Mouse (Mus musculus) heart, postnatal 25 days (tissue): ENCODE measurements around the gene 2700049A03Rik. TPM values are rescaled to one million over a fixed set of nuclear protein-coding genes. Genes with fewer than 3 reads are reported as not detected.

Experiments used
- DNase-seq: peaks from one replicate; pipeline ENCODE4 v3.0.0; 2022; ENCODE audit warnings: low spot score
- intact Hi-C: fragments of 180-260 bp; cut with DNase I; formaldehyde crosslinking; loops from one replicate; pipeline ENCODE4 v1.15.1; 2025
- total RNA-seq, 2 experiments: library from RNA; stranded (reverse); gene quantifications; 2 replicates each; pipeline ENCODE4 v1.2.3; 2021

2700049A03Rik gene
- total RNA-seq, 2 experiments from 2014 or later, result 3.0 to 3.3 TPM

DNA sequence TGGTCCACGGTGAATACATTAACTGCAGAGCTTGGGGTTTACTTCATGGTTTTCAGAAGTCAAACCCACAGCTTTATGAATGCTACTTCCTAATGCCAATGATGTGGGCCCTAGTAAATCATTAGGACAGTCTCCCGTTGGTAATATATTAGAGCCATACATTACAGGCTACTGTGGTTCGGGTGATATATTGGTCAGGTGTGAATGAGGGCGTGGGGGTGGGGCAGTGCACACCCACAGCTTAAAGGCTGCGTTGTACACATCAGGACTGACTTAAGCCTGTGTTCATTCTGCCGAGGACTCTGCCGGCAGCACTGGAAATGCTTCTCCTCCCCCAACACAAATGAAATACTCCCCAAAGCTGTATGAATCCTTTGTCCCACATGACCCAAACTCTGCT lies 118.1 kb downstream of the 2700049A03Rik start:
- DNase-seq, result no peak
- intact Hi-C loops, result no loop called here

DNA sequence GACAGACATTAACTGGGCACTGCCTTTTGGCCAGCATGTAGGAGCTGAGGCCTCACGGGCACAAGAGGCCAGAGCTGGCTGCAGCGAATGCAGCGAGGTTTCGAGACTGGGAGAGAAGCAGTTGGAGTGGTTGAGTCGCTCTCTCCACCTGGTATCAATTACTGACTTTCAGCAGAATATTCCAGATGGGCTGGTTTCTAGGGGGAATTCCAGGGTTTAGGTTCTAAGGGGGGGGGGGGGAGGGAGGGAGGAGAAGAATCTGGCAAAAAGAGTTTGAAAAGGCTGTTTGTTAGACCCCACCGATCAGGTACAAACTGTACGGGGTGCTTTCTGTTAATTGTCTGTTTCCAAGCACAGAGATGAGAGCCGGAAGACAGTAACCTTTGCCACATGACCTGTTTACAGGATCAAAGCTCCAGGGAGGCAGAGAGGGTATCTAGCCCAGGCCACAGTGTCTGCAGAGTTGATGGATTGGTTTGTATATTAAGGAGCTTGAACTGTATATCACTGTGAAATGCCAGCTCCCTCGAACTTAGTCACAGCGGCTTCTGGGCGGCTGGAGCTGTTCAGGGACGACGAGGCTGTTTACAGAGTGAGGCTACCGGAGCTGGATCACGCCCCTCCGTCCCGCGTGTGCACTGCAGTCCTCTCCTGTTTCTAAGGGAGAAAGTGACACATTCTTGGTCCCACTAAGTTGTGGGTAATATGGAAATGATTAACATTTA lies 121.7 kb downstream of the 2700049A03Rik start:
- no peak for DNase-seq
- intact Hi-C loops, result no loop called here

DNA sequence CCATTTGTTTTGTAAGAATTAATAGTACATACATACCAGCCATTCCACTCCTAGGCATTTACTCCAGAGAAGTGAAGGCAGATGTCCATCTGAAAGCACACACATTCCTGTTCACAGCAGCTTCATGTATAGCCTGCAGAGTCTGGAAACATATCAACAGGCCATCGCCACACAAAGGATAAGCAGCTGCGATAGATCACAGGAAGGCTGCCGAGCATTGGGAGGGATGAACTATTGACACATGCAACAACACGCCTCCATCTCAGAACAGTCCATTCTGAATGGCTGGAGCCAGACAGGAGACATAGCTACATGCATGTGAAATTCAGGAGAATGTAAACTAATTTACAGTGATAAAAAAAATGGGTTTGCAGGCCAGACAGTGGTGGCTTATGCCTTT lies 127.6 kb downstream of the 2700049A03Rik start:
- no peak for DNase-seq
- intact Hi-C loops, result no loop called here

DNA sequence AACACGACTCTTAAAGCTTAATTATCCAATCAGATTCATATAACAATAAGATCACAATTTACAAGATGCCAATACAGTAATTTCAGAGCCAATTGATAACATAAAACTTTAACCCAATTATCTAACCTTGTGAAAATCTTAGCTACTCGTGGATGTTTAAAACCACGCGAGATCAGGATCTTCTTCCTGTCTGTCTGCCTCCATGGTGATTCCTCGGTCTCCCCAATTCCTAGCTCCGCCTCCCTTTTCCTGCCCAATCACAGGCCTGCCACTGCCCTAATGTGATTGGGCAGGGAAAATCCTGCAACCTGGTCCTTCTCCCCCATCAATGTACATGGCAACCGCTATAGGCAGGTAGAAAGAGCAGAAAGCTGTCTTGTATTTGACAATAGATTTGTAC lies 132.7 kb downstream of the 2700049A03Rik start:
- intact Hi-C loops, result no loop called here
- no peak for DNase-seq

DNA sequence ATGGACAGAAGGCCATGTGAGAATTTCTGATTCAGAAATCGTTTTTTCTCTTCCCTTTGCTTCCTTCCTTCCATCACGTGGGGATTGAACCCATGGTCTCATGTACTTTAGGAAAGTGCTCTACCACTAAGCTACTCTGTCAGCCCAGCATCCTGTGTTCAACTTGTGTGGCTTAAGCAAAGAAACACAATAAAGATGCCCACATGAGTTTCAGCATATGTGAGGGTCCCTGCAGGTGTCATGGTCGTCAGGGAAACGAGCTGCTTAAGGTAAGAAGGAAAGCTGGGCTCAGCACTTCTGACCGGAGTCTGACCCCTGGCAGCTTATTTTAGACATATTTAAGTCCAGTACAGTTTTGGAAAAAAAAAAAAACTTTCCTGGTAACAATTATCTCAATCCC lies 134.5 kb downstream of the 2700049A03Rik start:
- no peak for DNase-seq

DNA sequence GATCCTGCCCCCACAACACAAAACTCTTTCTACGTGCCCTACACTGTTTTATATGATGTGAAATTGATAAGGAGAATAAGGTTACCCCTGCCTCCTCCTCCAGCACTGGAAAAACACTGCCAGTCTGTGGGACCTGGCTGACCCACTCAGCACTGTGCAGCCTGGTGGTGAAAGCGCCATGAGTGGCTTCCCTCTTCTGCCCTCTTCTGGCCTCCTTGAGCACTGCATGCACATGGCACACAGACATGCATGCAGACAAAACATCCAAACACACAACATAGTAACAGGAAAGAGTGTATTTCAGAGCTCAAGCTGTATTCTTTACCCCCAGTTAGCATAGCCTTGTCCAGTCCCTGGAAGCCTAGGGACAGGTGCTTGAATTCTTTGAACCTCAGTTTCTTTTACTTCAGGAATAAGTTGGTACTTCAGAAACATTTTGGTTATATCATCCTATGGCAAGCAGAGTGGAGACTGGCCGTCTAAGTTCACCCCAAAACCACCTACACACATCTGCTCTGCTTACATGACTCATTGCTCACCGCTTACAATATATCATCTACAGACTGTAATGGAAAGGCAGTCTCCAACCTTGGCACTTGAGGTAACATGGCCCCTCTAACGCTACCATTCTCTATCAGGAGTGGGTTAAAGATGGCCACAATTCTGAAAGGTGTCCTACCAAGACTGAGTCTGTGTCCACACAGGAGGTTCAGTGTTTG lies 138.0 kb downstream of the 2700049A03Rik start:
- DNase-seq, result no peak
- intact Hi-C loops, result no loop called here

More for the DNA sequence above, 134.5 kb downstream of the 2700049A03Rik start:
- intact Hi-C loops, result no loop called here

DNA sequence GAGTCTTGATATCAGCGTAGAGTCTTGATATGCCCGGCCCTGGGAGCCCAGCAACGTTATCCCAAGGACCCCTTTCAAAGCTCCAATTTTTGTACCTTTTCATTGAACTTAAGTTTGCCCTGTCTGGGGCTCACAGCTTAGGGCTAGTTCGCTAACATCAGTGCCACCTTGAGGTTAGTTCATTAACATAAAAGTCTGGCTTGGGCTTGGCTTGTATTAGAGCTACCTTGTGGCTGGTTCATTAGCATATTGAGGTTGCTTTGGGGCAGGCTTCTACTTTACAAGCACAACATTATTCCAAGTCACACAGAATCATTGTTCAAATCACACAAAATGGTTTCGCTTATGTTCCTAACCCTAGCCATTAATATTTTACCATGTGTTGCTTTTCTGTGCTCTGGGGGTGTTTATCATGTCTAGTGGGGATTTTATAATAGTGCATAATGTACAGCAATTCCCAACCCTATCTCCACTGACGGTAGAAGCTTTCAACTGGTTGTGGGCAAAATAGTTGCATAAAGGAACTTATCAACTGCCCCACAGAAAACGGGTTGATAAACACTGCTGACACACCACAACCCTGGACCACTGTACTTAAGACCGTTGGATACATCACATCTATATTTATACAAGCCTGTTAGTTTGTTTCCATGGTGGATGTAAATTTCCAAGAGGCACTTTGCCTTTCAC lies 139.4 kb downstream of the 2700049A03Rik start:
- intact Hi-C loops, result no loop called here
- DNase-seq, result no peak

DNA sequence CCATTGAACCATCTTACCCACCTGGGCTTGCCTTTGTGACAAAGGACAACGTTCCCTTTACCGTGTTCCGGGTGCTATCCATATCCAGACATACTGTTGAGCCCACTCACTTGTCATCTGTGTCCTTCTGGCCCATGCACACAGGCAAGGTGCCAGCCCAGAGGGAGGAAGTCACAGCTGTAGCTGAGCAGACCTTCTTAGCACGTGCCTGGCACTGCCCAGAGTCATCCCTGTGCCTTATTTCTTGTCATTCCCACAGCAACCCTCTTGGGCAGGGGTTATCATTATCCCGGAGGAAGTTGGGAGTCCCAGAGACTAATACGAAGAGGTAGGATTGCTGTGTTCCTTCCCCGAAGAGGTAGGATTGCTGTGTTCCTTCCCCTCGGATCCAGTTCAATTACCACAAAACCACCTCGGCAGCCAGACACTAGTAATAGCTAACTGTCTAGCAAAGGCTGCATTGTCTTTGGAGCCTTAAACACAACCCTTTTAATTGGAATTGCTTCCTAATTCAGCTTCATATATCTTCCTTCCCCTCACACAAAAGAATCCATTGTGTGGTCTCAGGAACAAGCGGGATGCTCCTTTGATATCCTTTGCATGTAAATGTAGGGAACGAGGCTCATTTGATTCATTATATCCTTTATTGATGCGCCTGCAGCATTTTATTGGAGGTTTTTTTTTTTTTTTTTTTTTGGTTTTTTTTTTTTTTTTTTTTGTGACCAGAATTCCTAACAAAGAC lies 143.0 kb downstream of the 2700049A03Rik start:
- DNase-seq, result no peak
- intact Hi-C loops, result no loop called here

DNA sequence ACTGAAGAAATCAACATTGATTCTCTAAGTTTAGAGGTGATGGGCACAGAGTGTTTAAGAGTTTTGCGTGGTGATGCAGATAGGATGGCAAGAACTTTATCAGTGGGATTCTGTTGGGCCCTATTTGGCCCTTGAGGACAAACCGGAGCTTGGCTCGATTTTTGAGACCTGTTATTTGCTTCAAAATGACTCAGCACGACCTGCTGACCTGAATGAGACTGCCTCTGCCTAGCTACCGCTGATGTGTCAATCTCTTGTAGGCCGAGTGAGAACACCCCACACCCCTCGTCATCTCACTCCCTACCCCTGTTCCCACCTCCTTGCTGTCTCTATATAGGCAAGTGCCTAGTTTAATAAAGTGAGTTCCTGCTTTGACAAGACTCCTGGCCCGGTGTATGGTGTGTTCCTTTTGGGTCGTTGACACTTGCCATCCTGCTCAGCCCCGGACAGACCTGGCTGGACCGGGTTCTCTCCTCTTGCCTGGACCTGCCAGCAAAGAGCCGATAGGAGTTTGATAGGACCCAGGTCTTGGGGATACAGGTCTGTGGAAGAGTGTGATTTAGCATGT lies 144.6 kb downstream of the 2700049A03Rik start:
- no peak for DNase-seq
- intact Hi-C loops, result no loop called here

DNA sequence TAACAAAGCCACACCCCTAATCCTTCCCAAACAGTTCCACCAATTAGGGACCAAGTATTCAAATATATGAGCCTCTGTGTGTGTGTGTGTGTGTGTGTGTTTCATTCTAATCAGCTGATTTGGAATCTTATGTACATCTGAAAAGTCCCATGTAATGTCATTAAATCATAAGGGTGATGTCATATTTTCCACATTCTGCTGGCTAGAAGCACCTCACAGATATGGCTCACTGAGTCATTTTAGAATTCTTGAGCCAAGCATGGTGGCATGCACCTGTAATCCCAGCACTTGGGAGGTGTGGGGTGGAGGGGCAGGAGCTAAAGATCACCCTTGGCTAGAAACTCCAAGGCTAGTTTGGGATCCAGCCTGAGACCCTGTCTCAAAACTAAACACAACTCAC lies 148.8 kb downstream of the 2700049A03Rik start:
- DNase-seq, result no peak
- intact Hi-C loops, result no loop called here

DNA sequence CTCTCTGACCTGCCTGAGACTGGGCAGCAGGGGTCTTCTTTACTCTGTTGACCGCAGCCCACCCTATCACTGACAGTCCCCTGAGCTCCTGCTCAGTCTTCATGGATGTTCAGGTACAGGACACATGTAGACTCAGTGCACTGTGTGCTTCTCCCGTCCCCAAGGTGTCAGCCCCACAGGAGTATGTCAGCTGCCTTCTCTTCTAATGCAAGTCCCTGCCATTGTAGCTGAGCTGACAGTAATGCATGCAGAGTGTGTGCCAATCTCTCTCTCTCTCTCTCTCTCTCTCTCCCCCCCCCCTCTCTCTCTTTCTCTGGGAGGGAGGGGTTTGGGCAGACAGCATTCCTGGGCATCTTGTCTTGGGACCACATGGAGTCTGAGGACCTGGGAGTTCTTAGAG lies 153.8 kb downstream of the 2700049A03Rik start:
- intact Hi-C loops, result no loop called here
- DNase-seq, result no peak

Other genes starting within 250 kb of the 2700049A03Rik start
- 100 to 1,000 TPM; 133 to 135 TPM for gene Actr10, start 199.0 kb upstream of the 2700049A03Rik start, total RNA-seq
- gene Psma3, start 162.2 kb upstream of the 2700049A03Rik start, total RNA-seq, result 100 to 1,000 TPM; 191 to 201 TPM
- 10 to 100 TPM; 12.0 to 16.7 TPM for gene Arid4a, start 120.9 kb upstream of the 2700049A03Rik start, total RNA-seq
- 1 to 10 TPM in 1 of 2 experiments, under 1 TPM in 1; 0.81 to 2.1 TPM for gene Tomm20l, start 25.4 kb upstream of the 2700049A03Rik start, total RNA-seq
- gene Timm9, start 164 bp upstream of the 2700049A03Rik start, total RNA-seq, result 10 to 100 TPM; 33.6 to 35.6 TPM
- gene Dact1, start 173.0 kb downstream of the 2700049A03Rik start, total RNA-seq, result 1 to 10 TPM; 5.0 to 5.8 TPM